Mouse (Mus musculus): ENCODE measurements around the gene Ppp2r5d.

Gene Ppp2r5d

GRCm38 (mm10) chr17:46704887-46705835 is at the start of gene Ppp2r5d:
Gene Ppp2r5d, minus strand, starts transcription at chr17:46705111.
- peak; percentile 96 for DNase-seq

DNA sequence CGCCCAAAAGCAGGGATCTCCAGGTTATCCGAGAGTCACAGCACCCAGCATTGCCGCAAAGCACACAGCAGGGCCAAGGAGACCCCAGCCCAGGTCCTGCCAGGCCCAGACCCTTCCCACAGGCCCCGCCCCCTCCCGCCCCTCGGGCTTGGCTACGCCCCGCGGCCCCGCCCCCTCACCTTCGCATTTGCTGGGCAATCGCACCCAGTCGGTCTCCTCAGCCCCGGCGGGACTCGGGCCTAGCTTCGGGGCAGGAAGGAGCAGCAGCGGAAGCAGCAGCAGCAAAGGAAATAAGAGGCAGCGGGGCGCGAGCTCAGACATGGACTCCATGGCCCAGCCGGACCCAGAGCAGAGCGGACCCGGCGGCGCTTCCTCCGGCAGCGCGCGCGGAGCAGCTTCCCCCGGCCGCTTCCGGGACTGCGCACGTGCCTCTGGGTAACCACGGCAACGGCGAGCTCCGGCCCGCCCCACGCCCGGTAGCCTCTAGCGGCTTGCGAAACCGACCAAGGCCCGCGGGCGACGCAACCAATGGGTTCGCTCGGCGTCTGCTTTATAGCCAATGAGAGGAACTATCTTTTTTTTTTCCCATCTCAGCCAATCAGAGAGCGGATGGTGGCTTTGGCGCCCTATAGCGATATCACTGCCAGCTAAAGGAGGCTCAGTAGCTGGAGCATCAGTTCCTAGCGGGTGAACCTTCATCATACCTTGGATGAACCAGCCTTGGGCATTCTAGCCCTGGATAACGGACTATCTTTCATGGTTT is 47.1 kb upstream of the Ppp2r5d start, which contains the start of gene Cnpy3:
TSS of gene Cnpy3 (minus strand) at position 421 of the 763 bp plus-strand sequence.
- peak; percentile 97 for DNase-seq

DNA sequence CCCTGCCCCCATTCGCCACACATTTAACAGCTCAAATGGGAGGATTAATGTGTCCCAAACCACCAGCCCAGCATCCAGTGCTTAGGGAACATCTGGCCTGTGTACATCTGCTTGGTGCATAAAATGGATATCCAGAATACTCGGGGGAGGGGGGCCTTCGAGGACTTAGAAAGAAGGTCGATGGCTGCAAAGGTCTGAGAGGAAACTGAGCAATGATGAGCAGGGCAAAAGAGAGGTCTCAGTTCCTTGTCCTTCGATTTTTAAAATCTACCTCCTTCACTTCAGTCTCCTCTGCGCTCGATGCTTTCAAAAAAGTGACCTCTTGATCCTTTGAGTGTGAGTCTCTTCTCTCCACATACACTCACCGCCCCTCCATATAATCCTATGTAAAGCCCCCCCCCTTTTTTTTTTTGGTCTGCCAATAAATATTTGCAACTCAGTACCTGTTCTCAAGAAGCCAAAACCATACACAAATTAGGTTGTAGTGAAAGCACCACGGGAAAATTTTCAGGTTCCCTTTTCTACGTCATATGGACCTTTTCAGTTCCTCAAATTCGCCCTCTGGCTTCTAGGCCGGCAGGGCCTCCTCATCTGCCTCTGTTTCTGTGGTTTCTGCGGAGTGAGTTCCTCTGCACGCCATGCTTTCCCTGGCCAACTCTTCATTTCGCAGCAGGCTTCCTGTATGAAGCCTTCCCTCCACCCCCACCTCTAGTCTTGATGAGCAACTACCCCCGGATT is 46.3 kb upstream of the Ppp2r5d start:
- no peak for DNase-seq

- DNase-seq: no peak
Observed at GRCm38 (mm10) chr17:46750580-46750979, 45.7 kb upstream of the Ppp2r5d start.

DNA sequence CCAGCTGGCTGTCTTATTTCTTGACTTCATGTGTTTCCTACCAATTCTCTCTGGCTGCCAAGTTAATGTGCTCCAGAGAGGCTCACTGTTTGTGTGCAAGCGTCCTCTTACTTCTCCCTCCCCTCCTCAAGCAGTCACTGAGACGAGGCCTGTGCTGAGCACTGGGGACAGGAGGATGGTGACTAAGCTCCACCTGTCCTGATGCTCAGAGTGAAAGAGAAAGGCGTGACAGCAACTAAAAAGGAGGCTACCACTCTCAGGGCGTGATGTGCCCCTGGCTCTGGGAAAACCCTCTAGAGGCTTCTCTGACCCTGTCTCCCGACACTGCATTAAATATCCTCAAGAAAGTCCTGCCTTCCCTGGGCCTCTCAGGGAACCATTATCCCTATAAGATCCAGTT is 44.4 kb upstream of the Ppp2r5d start:
- no peak for DNase-seq

DNA sequence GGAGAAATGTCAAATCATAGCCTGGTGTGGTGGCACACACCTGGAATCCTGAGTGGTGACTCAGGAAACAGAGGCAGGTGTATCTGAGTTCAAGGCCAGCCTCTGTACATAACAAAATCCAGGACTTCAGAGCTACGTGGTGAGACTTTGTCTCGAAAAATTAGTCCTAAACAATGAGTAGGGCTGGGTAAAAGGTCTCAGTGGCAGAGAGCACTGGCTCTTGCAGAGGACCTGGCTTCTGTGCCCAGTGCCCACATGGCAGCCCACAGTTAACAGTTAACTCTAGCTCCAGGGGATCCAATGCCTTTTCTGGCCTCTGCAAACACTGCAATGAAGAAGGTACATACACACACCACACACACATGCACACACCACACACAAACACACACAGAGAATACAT is 42.9 kb upstream of the Ppp2r5d start:
- DNase-seq: no peak

GRCm38 (mm10) chr17:46747234-46747633 is 42.3 kb upstream of the Ppp2r5d start:
- no peak for DNase-seq

DNA sequence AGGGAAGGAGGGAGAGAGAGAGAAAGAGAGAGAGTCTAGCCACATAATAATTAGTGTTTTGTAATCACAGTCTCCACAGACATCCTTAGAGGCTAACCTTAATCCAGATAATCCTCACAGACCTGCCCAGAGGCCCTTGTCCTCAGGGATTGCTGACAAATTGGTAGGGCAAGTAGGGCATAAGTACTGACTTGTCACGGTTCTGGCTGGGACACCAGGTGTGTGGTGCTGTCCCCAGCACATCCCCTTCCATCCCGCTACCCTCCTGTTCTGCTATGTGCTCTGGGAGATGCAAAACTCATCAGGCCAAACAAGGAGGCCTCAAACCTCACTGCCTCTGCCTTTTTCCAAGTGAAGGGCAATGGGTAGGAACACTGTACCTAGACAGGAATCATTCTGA is 40.6 kb upstream of the Ppp2r5d start:
- no peak for DNase-seq

DNA sequence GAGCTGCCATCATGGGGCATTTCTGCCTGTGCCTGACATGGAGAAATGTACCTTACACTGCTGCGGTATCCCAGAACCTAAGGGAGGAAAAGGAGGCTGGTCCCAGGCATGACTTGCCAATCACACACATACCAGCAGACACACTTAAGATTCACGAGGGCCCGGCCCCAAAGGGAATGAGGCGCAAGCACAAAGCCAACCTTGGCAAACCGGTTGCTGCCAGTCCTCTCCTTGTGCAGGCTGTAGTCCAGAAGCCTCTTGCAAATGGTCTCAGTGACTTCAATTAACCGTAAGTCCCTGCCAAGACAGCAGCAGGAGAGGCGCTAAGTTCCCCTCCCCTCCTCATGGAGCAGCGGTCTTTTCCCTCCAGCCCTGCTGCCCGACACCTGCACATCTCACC is 38.1 kb upstream of the Ppp2r5d start:
- peak; percentile 24 for DNase-seq

DNA sequence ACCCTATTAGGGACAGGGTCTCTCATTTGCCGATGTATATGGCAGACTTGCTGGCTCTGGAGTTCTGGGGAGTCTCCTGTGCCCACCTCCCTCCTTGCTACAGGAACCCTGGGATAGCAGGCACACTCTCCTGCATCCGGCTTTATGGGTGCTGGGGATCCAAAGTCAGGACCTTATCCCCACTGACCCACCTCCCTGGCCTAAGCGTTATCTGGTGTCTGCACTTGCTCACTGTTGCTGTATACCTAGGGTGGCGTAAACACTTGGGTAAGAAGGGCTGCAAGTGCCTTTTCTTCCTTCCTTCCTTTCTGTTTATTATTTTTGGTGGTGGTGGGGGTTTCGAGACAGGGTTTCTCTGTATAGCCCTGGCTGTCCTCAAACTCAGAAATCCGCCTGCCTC is 36.4 kb upstream of the Ppp2r5d start:
- DNase-seq: no peak

- DNase-seq: peak; percentile 47
Observed at GRCm38 (mm10) chr17:46736160-46736559, 31.2 kb upstream of the Ppp2r5d start.

DNA sequence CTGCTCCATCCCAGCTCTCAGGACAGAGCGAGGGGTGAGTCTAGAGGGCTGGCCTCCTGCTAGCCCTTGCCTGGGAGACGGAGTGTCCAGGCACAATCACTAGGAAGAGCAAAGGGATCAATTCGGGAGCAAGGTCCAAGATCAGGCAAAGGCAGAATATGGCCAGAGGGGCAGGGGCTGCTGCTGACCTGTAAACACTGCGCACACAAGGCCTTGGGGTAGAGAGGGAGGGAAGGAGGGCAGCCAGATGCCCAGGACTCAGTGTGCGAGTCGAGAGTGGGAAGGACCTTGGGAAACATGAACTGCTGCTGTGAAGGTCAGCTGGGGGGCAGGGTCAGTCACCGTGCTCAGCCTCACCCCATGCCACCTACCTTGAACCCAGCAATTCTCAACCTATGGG is 30.4 kb upstream of the Ppp2r5d start:
- DNase-seq: no peak

- DNase-seq: no peak
Observed at GRCm38 (mm10) chr17:46734055-46734454, 29.1 kb upstream of the Ppp2r5d start.

- DNase-seq: peak; percentile 62
Observed at GRCm38 (mm10) chr17:46728904-46729318, 24.0 kb upstream of the Ppp2r5d start, which contains the start of gene Gnmt. Gene Gnmt, minus strand, starts transcription at chr17:46729168.

DNA sequence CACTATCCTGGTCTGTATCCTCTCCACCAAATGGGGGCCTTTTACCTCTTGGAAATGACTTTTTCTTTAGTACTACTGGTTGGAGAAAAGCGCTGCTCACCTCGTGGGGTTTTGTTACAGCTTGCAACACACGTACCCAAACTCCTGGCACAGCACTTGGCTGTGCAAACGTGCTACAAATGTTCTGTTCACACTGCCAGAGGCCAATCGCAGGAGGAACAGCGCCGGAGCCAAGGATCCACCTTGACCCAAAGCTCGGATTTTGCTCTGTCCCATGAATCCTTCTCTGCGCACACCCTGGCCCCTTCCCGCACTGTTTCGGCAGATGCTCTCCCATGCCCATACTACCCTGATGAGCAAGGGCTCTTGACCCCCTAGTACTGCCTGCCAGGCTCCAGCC is 23.6 kb upstream of the Ppp2r5d start:
- no peak for DNase-seq

GRCm38 (mm10) chr17:46728021-46728420 is 23.1 kb upstream of the Ppp2r5d start:
- DNase-seq: peak; percentile 51

DNA sequence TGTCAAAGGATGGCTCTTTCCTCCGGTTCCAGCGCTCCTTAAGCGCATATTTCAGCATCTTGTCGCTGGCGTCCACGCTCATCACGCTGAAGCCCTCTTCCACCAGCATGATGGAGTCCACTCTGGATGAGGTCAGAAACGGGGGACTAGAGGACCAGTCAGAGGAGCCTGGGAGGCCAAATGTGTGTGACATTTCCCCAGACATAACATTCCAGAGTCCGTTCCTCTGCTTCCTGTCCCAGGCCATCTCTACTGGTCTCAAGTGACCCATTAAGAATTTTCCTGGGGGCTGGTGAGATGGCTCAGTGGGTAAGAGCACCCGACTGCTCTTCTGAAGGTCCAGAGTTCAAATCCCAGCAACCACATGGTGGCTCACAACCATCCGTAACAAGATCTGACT is 22.4 kb upstream of the Ppp2r5d start:
- DNase-seq: no peak

DNA sequence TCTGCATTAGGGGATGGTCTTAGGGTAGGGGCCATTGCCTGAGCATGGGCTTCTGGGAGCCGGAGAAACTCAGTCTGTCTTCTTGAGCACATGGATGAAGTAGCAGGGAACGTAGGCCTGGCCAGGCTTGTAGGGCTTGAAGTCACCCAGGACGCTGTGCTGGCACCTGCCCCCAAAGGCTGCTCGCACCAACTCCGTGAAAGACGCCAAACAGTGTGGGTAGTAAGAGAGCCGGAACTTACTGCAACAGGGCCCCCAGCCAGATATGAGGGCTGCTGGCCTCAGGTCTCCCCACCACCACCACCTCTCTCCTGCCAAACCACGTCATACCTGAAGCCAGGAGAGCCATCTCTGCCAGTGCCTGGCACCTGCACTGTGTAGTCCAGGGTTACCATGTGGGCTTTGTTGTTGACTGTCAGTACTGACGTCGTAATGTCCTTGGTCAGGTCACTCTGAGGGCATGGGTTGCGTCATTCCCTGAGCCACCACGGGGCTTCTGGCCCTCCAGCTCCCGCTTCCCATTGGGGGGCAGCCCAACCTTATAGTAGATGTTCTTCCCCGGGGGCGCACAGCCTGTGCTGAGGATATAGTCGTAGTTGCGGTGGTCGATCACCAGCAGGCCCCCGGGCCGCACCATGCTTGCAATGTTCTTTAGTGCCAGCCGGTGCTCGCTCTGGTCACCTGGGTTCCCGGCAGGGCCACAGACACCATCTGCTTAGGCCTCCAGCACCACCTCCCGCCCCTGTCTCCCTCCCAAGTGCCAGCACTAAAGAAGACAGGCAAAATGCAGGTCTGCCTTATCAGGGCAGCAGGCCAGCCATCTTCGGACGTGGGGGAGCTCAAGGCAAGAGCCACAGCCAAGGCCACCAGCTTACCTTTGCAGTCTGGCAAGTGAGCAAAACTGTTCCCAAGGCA is 21.1 kb upstream of the Ppp2r5d start:
- no peak for DNase-seq

DNA sequence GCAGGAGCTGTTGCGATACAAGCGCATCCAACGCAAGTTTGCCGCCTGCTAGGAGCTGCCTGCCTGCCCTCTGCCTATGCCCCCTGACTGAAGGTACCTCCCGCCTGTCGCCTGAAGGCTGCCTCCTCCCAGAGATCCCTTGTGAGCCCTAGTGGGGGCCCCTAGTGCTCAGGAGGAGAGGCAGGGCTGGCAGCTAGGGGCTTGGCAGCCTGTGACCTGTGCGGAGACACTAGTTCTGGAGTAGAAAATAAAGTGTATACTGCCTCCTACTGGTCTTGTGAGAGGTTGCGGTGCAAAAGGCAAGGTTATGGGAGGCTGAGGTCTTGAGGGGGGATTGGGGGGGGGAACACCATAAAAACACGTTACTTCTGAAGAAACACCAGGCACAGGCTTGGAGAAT is 20.4 kb upstream of the Ppp2r5d start:
- DNase-seq: no peak

GRCm38 (mm10) chr17:46724477-46725084 is 19.7 kb upstream of the Ppp2r5d start:
- no peak for DNase-seq

GRCm38 (mm10) chr17:46721077-46721476 is 16.2 kb upstream of the Ppp2r5d start:
- no peak for DNase-seq

Measured in lung, postnatal 14 days (tissue).